Mouse (Mus musculus): Measurements from ENCODE around the gene Gins3. TPM values are rescaled to one million over a fixed set of nuclear protein-coding genes. Genes with fewer than 3 reads are reported as not detected.

The Gins3 gene
- total and polyA plus RNA-seq, 3 experiments: 14.0 to 14.4 TPM; not detected in 1

DNA sequence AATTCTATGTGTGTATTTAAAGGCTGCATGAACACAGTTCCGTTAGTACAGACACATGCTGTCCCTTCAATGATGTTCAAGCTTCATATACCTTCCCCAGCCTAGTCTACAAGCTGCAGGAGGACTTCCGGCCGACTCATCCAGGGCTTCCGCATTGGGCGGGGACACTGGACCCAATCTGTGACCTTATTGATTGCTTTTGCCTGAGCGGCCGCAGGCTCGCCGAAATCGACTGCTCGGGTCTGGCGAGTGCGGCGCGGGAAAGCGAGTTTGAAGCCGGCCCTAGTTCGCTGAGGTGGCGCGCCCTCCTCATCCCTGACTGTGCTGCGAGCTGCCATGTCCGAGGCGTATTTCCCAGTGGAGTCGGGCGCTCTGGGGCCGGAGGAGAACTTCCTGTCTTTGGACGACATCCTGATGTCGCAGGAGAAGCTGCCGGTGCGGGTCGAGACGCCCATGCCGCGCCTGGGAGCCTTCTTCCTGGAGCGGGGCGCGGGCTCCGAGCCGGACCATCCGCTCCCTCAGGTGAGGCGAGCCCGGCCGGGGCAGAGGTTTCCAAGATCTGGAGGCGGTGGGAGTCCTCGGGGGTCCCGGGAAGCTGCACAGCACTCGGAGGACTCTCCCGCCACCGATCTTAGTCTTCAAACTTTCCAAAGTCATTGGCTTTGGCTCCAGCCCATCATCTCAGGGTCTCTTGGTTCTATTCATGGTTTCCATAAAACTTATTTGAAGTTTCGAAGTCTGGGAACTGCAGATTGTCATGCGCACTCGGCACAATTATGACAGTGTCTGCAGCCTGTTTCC is at the start of gene Gins3 (continued):
- TF ChIP-seq CTCF (IDR thresholded peaks at IDR 0.05 in 2 of 3, conservative IDR thresholded peaks at IDR 0.05 in 1 of 3; ENCODE audit: control insufficient read depth in 1 of 3, insufficient read depth in 1 of 3, low read depth in 2 of 3, low read length in 3 of 3, poor library complexity in 1 of 3, severe bottlenecking in 1 of 3): 0 out of 6 replicates have a peak, but pooled peaks of 1 of the 3 experiments have one; percentile 1
- peak; percentile 46; the same call in 1 of the 2 replicates for TF ChIP-seq ETS1 (IDR thresholded peaks at IDR 0.05; ENCODE audit: low read depth, low read length)
- peak; percentile 45; the same call in 1 of the 2 replicates for TF ChIP-seq NRF1 (IDR thresholded peaks at IDR 0.05; ENCODE audit: insufficient read depth, low read depth, low read length, poor library complexity, severe bottlenecking)
- no peak for TF ChIP-seq SMC3 (IDR thresholded peaks at IDR 0.05; ENCODE audit: low read depth, low read length)

DNA sequence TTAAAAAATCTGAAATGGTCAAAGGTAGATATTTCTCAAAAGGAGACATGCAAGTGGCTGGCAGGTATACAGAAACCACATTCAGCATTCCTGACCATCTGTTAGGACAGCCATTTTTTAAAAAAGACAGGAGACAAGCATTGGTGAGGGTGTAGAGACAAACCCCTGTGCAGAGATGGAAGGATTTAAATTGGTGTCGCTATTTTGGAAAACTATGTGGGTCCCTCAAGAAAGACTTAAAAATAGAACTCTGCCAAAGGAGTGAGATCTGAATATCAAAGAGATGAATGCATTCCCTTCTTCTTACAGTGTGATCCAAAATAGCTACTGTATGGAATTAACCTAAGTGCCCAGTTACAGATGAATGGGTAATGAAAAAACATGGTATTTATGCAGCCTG is 45.9 kb upstream of the Gins3 start:
- Histone ChIP-seq H3K27ac (ENCODE audit: control insufficient read depth, low read depth, low read length) (no peak overlapping the region), H3K27me3 (ENCODE audit: control insufficient read depth in 1 of 2, insufficient read depth in 2 of 2, low read length in 2 of 2) (peaks cover 2% of the 10 kb centered on the region in 2 experiments; a peak in 2 of 4 replicates), H3K36me3 (ENCODE audit: control insufficient read depth in 1 of 2, insufficient read depth in 2 of 2, low read length in 2 of 2) (peaks cover 0 to 8% of the 10 kb centered on the region in 2 experiments; a peak in 2 of 4 replicates), H3K4me3 (ENCODE audit: control insufficient read depth in 1 of 2, insufficient read depth in 1 of 2, low read depth in 2 of 2, low read length in 2 of 2) (no peak overlapping the region), H3K4me1 (ENCODE audit: control insufficient read depth in 1 of 2, insufficient read depth in 2 of 2, low read length in 2 of 2) (peaks cover 0 to 11% of the 10 kb centered on the region in 2 experiments; a peak in 2 of 4 replicates), H3K9ac (ENCODE audit: control insufficient read depth, low read depth, low read length, poor library complexity, severe bottlenecking) (no peak overlapping the region), H3K79me2 (ENCODE audit: control insufficient read depth, insufficient read depth, low read length, poor library complexity) (no peaks in the 10 kb centered on the region), H3K9me3 (replicated peaks; ENCODE audit: insufficient read depth, low read length) (no peaks in the 10 kb centered on the region)
- no peak for DNase-seq (ENCODE audit: low read depth, low spot score)
- no peak for TF ChIP-seq BHLHE40 (IDR thresholded peaks at IDR 0.05; ENCODE audit: borderline replicate concordance, low read depth, low read length)
- no peak for TF ChIP-seq ELF1 (IDR thresholded peaks at IDR 0.05; ENCODE audit: low read depth, low read length)
- TF ChIP-seq KAT2A (conservative IDR thresholded peaks at IDR 0.05; ENCODE audit: low read depth, low read length): no peak
- no peak for TF ChIP-seq CHD2 (IDR thresholded peaks at IDR 0.05; ENCODE audit: low read length)
- no peak for TF ChIP-seq RAD21 (IDR thresholded peaks at IDR 0.05; ENCODE audit: low read depth, low read length)
- no peak for TF ChIP-seq POLR2AphosphoS2 (IDR thresholded peaks at IDR 0.05; ENCODE audit: low read length)
- TF ChIP-seq MYB (IDR thresholded peaks at IDR 0.05; ENCODE audit: low read depth, low read length): no peak
- no peak for TF ChIP-seq ETS1 (IDR thresholded peaks at IDR 0.05; ENCODE audit: low read depth, low read length)
- no peak for TF ChIP-seq E2F4 (IDR thresholded peaks at IDR 0.05; ENCODE audit: borderline replicate concordance, low read depth, low read length)
- no peak for TF ChIP-seq MEF2A (IDR thresholded peaks at IDR 0.05; ENCODE audit: extremely low read depth, insufficient replicate concordance, low read depth, low read length, poor library complexity, severe bottlenecking)
- TF ChIP-seq MAZ (IDR thresholded peaks at IDR 0.05; ENCODE audit: low read depth, low read length): no peak
- no peak for TF ChIP-seq ZC3H11A (IDR thresholded peaks at IDR 0.05; ENCODE audit: low read depth, low read length)
- TF ChIP-seq ZMIZ1 (IDR thresholded peaks at IDR 0.05; ENCODE audit: low read depth, low read length): no peak
- TF ChIP-seq POLR2A (IDR thresholded peaks at IDR 0.05; ENCODE audit: control insufficient read depth in 1 of 2, insufficient read depth in 1 of 2, low read depth in 1 of 2, low read length in 2 of 2, poor library complexity in 1 of 2): no peak
- no peak for TF ChIP-seq MYC (IDR thresholded peaks at IDR 0.05; ENCODE audit: low read depth, low read length)
- TF ChIP-seq NELFE (IDR thresholded peaks at IDR 0.05; ENCODE audit: low read depth, low read length): no peak
- no peak for TF ChIP-seq SIN3A (IDR thresholded peaks at IDR 0.05; ENCODE audit: low read length)
- no peak for TF ChIP-seq GABPA (IDR thresholded peaks at IDR 0.05; ENCODE audit: low read depth, low read length)

Measured in MEL (cell line).